Comparison of ENCODE assay signal across 23 mouse cellular contexts in the genomic region with DNA sequence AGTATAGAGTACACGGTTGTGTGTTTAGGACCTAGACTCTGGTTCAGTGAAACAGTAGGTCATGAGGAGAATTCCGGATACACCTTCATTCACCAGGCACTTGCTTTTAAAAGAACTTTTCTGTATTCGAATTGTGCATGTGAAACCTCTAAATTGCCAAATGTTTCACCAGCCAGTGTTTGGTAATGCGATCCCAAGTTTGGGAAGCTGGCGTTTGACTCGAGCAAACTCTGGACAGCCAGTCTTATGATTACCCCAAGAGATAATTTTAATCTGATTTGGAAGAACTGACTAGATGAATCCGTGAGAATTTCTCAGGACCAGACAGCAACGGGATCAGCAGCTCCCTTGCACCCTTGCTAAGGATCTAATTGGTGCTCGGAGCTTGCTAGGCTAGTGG.
"Had no signal": no experiment of that assay in that cellular context is flagged by ENCODE, and none has a peak within 500 bp of the region (broad histone marks: within the 10 kb centered on the region; RNA-seq: fewer than 3 reads in every experiment).

No protein-coding gene starts in this region.

- H3K4me3 ChIP-seq: embryonic facial prominence, embryonic 10.5 days; embryonic facial prominence, embryonic 12.5 days; embryonic facial prominence, embryonic 13.5 days; embryonic facial prominence, embryonic 15.5 days; erythroblast, embryonic 14.5 days; forebrain, embryonic 10.5 days; forebrain, embryonic 12.5 days; forebrain, embryonic 13.5 days; forebrain, embryonic 15.5 days; gastrocnemius, adult 2 months; heart, adult 2 months; heart, embryonic 10.5 days had no signal

- H3K27me3 ChIP-seq: embryonic facial prominence, embryonic 12.5 days; embryonic facial prominence, embryonic 13.5 days; embryonic facial prominence, embryonic 15.5 days; forebrain, embryonic 12.5 days; forebrain, embryonic 13.5 days; forebrain, embryonic 15.5 days had no signal

- DNase-seq: cerebellum, adult 8-10 months; cerebellum, adult 9-10 months; cerebellum, adult 9-11 months; cerebellum, postnatal 36 days; embryo, embryonic 11 days; forebrain, postnatal 0 days; gastrocnemius, adult 2 months; gastrocnemius, postnatal 10 days; gastrocnemius, postnatal 14 days; gastrocnemius, postnatal 25 days; gastrocnemius, postnatal 36 days; heart, adult 18-20 months; heart, adult 2 months had no signal

- H3K4me2 ChIP-seq: embryonic facial prominence, embryonic 12.5 days; embryonic facial prominence, embryonic 13.5 days; embryonic facial prominence, embryonic 15.5 days; forebrain, embryonic 12.5 days; forebrain, embryonic 13.5 days; forebrain, embryonic 15.5 days had no signal

- H3K36me3 ChIP-seq: embryonic facial prominence, embryonic 10.5 days; embryonic facial prominence, embryonic 12.5 days; embryonic facial prominence, embryonic 13.5 days; embryonic facial prominence, embryonic 15.5 days; forebrain, embryonic 10.5 days; forebrain, embryonic 12.5 days; forebrain, embryonic 15.5 days; heart, embryonic 10.5 days had no signal
